Mouse (Mus musculus): Measurements from ENCODE around the gene Lrrc75b.

- TF ChIP-seq GATA1 (IDR thresholded peaks at IDR 0.05; ENCODE audit: low read length) (no peak), TAL1 (IDR thresholded peaks at IDR 0.05; ENCODE audit: low read length) (no peak)
These were observed 58.5 kb downstream of the Lrrc75b start for GRCm38 (mm10) chr10:75501641-75502040.

Data from erythroblast, embryonic 14.5 days (primary cell).